Comparison of ENCODE assay signal across 11 mouse cellular contexts in the genomic region with DNA sequence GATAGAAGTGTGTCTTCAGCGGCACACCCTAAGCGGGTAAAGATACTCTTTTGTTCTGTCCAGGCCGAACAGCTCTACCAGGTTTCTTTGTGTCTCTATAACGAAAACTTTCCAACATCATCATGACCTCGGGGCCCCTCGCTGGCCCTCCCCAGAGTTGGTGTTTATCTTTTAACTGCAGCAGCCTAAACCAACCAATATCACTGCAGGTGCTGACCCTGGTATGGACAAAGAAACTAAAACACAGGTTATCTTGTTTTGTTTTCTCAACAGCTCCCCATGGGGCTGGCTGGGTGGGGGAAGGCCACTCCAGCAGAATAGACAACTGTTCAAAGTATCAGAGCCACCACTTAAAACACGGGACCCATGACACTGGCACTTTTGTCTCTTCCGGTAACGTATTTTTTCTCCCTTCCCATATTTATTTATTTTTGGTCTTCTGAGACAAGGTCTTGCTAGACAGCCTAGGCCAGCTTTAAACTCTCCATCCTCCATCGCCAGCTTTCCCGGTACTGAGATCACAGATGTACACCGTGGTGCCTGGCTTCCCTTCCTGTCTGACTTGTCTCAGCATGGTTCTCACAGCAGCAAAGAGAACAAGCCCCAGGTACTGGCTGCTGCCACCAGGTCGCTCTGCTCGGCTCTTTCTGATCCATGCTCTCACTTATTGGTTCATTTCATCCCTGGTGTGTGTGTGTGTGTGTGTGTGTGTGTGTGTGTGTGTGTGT.
A peak's percentile ranks its signal among the peaks of the same experiment; 100 is the strongest.
DNase-seq lines count a peak whose midpoint lies in the region; ATAC-seq and TF ChIP-seq lines count a peak whose summit lies in the region.
"Had no signal": no experiment of that assay in that cellular context is flagged by ENCODE, and none has a peak within 500 bp of the region (broad histone marks: within the 10 kb centered on the region; RNA-seq: fewer than 3 reads in every experiment).

No protein-coding gene starts in this region.

- no peaks in the 10 kb centered on the region for H3K9me3 ChIP-seq in megakaryocyte, embryonic 14.5 days
- H3K9me3 ChIP-seq in hindbrain, embryonic 12.5 days (replicated peaks): no peaks in the 10 kb centered on the region
- H3K9me3 ChIP-seq: embryonic facial prominence, embryonic 13.5 days had no signal

- peak overlapping the region; percentile 65 for H3K4me3 ChIP-seq in megakaryocyte, embryonic 14.5 days (replicated peaks)
- no peak overlapping the region for H3K4me3 ChIP-seq in gastrocnemius, adult 2 months
- H3K4me3 ChIP-seq in hindbrain, embryonic 12.5 days: no peak overlapping the region
- H3K4me3 ChIP-seq: embryonic facial prominence, embryonic 13.5 days had no signal

- no peak for TF ChIP-seq CTCF in gastrocnemius, adult 2 months (IDR thresholded peaks at IDR 0.05)

- ATAC-seq in CD4-positive, CD25-positive, alpha-beta regulatory T cell, adult 4 months: no peak
- no peak for ATAC-seq in megakaryocyte, adult 5-6 weeks (ENCODE audit: poor library complexity, severe bottlenecking)
- ATAC-seq in erythroblast, adult 5-6 weeks (replicated peaks; ENCODE audit: low FRiP score, poor library complexity, severe bottlenecking): 0 out of 2 replicates have a peak, but pooled peaks have one; percentile 22
- peak; percentile 49 for ATAC-seq in megakaryocyte progenitor cell, adult 5-6 weeks (replicated peaks; ENCODE audit: poor library complexity)
- no peak for ATAC-seq in hindbrain, embryonic 12.5 days (ENCODE audit: low FRiP score)
- ATAC-seq: intestine, embryonic 16.5 days had no signal

- H3K27ac ChIP-seq in gastrocnemius, adult 2 months: no peak overlapping the region
- no peak overlapping the region for H3K27ac ChIP-seq in hindbrain, embryonic 12.5 days
- H3K27ac ChIP-seq: embryonic facial prominence, embryonic 13.5 days had no signal

- intact Hi-C loops in gastrocnemius, adult 2 months (cut with DNase I): no loop called here

- peaks cover 87% of the 10 kb centered on the region for H3K36me3 ChIP-seq in megakaryocyte, embryonic 14.5 days (replicated peaks; ENCODE audit: low read length)
- H3K36me3 ChIP-seq in hindbrain, embryonic 12.5 days: no peaks in the 10 kb centered on the region
- H3K36me3 ChIP-seq: embryonic facial prominence, embryonic 13.5 days had no signal

- no peak overlapping the region for H3K9ac ChIP-seq in hindbrain, embryonic 12.5 days

- 58% methylated on average over 14 of the region's 14 CpGs for WGBS in hindbrain, embryonic 12.5 days

- DNase-seq in CD4-positive, CD25-positive, alpha-beta regulatory T cell, adult 2 months (ENCODE audit: low read depth, low spot score): peak; percentile 51
- DNase-seq in gastrocnemius, adult 2 months: no peak
- DNase-seq: cerebellum, adult 11 months had no signal

- peaks cover 100% of the 10 kb centered on the region for H3K4me1 ChIP-seq in megakaryocyte, embryonic 14.5 days
- peaks cover 48% of the 10 kb centered on the region for H3K4me1 ChIP-seq in hindbrain, embryonic 12.5 days

- H3K27me3 ChIP-seq in megakaryocyte, embryonic 14.5 days (replicated peaks): no peaks in the 10 kb centered on the region
- no peaks in the 10 kb centered on the region for H3K27me3 ChIP-seq in hindbrain, embryonic 12.5 days
- H3K27me3 ChIP-seq: embryonic facial prominence, embryonic 13.5 days had no signal

- no peak overlapping the region for H3K4me2 ChIP-seq in hindbrain, embryonic 12.5 days (replicated peaks)
- H3K4me2 ChIP-seq: embryonic facial prominence, embryonic 13.5 days had no signal

Comparison
In these comparisons a context has a peak if more than half of its experiments do, and no peak if none do; other contexts are left out.
1. ATAC-seq: peak in erythroblast, adult 5-6 weeks (single experiment) and megakaryocyte progenitor cell, adult 5-6 weeks (single experiment); none in CD4-positive, CD25-positive, alpha-beta regulatory T cell, adult 4 months (single experiment), megakaryocyte, adult 5-6 weeks (single experiment) and hindbrain, embryonic 12.5 days (single experiment).